Mouse (Mus musculus) liver, adult (tissue): Measurements from ENCODE around the gene Tmem145.
A peak's percentile ranks its signal among the peaks of the same experiment; 100 is the strongest.

Experiments
- GATA4 ChIP-seq: IDR thresholded peaks from 2 replicates; pipeline ENCODE4 v1.6.1; 2014; ENCODE audit warnings: mild to moderate bottlenecking, low read length; ENCODE audit not compliant: insufficient replicate concordance

The Tmem145 gene

DNA sequence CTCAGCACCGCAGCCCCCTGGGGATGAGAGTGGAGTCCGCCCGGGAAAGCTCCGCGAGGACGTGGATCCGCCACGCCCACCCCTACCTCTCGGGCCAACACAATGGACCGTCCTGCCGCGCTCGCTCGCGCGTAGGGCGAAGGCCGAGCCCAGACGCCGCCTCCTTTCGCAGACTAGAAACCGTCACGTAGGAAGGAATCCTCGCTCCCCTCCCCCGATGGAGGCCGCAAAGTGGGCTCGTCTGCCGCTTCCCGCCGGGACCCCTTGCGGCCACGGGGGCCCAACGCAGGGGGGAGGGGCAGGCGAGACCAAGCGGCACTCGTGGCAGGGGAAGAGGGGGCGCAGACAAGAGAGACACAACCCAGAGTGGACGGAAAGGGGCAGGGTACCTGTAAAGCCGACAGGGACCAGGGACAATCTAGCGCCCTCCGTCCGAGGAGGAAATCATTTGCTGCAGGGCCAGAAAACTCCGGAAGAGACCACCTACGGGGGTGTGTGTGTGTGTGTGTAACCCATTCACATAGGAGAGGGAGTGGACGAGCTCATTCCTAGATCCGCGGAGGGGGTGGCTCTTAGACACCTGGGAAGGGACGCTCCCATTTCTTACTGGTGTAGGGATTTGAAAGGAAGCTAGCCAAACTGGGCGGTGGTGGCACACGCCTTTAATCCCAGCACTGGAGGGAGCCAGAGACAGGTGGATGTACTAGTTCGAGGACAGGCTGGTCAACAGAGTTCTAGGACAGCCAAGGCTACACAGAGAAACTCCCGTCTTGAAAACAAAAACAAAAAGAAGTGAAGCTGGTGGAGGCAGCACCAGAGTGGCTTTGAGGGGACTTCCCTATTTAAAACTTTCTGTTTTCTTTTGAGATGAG, 8.2 kb upstream of the Tmem145 start, which contains the start of gene Pafah1b3:
Gene Pafah1b3 (minus strand): TSS at position 533 of the 872 bp plus-strand sequence.
- no peak for TF ChIP-seq GATA4

DNA sequence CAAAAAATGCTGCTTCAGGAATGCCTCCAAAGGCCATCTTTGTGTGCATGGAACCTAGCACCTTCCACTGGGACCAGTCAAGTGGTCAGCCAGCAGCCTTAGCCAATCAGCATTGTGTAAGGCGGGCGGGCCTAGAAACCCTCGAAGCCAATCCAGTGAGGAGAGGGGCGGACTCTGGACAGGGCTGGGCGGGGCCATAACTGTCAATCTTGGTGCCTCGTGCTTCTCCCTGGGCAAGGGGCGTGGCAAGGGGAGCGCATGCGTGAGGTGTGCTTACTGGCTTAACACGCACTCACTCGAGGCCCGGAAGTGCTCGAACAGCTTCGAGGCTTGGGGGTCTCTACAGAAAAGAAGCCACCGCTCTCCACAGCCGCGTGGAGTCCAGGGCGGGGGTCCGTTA, 4.8 kb upstream of the Tmem145 start, which contains the start of gene Prr19:
Gene Prr19 (plus strand): TSS at position 349 of the 400 bp plus-strand sequence.
- TF ChIP-seq GATA4: no peak

DNA sequence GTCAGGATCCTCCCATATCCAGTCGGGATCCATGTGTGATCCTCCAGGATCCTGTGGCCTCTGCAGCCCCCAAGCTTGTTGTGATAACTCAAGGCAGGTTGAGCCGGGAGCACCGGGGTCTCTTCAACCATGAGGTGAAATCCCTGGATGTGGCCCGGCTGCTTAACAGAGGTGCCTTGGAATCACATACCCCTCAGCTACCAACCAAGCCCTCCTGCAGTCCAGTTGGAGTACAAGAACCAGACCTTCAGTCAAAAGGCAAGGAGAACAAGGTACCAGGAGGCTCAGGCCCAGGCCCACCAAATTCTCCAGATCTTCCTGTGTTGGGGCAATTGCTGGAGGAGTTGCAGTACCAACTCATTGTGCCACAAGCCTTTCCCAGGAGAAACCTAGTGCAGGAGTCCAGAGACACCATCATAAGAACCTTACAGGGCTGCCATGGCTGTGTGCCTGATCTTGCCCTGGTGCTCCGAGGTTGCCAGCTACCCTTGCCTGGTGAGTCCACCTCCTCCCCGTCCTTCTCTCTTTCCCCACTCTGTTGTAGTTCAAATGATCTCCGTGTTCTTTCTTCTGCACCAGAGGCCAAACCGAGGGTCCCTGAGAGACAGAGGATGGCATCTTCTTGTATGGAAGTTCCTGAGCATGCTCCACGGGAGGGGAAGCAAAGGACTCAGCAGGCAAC, 2.8 kb upstream of the Tmem145 start:
- no peak for TF ChIP-seq GATA4

DNA sequence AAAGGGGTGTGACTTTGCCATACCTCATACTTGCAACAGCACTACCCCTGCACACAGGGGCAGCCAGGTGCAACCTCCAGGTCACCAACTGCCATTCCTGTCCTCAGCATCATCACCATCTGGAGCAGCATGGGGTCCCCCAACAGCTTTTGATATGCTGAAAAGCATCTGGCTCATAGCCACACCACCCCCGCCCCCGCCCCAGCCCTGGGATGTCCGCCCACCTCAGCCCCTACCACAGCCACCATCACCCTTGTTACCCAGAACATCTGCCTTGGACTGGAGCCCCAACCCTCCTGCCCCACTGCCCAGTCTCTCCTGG, 2.3 kb upstream of the Tmem145 start:
- TF ChIP-seq GATA4: no peak

DNA sequence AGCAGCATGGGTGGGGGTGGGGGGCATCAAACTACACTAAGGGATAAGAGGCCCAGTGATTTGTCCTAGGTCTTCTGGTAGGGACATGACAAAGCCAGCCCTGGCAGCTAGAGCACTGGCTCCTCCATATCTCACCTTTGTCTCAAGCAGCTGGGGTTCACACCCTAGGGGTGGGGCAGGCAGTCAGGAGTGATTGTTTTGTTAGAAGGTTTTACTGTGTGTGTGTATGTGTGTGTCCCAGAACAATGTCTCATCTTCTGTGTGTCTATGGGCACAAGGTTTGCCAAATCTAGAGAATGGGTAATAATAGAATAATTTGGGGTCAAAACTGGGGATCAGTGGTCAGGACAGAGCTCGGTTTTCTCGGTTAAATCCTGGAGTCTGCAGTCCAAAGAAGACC, 425 bp upstream of the Tmem145 start:
- TF ChIP-seq GATA4: no peak

DNA sequence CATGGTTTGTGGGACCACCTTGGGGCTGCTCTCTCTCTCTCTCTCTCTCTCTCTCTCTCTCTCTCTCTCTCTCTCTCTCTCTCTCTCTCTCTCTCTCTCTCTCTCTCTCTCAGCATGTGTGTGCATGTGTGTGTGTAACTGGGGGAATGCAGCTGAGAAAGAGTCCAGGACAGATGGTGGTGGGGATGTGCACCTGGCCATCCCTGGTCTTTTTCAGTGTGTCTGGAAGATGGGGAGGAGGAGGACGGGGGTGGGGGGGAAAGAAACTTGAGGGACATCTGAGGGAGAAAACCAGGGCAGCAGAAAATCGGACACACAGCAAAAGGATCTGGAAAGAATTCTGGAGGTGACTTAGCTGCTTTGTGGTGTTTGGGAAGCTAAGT, 699 bp downstream of the Tmem145 start:
- no peak for TF ChIP-seq GATA4

DNA sequence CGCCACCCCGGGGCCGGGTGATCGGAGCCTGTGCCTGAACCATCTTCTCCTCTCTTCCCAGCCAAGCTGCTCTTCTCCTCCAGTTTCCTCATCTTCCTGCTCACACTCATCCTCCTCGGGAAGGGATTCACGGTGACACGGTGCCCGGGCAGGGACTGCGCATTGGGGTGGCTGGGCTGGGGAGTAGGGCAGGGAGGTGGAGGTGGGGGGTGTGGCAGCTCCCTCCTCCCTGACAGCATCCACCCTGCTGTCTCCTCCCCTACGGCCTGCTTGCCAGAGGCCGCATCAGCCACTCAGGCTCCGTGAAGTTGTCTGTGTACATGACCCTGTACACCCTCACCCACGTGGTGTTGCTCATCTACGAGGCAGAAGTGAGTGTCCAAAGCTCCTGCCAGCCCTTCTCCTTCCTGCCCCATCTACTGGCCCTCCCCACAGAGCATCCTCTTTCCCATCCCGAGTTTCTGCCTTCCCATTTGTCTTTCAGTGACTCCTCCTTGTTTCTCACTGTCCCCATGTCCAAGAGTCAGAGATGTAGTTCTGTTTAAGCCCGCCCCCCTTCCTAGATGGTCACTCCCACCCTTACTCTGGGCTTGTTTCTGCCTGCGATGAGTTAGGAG, 2.9 kb downstream of the Tmem145 start:
- no peak for TF ChIP-seq GATA4

DNA sequence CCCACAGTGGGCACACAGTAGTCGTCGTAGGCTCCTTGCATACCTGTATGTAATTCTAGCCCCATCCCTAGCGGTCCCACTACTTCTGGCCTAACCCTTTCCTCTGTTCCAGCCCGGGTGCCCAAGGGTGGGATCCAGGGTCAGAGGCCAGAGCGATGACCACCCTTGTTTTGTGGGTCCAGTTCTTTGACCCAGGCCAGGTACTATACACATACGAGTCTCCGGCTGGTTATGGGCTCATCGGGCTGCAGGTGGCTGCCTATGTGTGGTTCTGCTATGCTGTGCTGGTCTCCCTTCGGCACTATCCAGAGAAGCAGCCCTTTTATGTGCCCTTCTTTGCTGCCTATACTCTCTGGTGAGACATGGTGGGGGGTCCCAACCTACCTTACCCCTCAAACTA, 3.5 kb downstream of the Tmem145 start:
- TF ChIP-seq GATA4: no peak

DNA sequence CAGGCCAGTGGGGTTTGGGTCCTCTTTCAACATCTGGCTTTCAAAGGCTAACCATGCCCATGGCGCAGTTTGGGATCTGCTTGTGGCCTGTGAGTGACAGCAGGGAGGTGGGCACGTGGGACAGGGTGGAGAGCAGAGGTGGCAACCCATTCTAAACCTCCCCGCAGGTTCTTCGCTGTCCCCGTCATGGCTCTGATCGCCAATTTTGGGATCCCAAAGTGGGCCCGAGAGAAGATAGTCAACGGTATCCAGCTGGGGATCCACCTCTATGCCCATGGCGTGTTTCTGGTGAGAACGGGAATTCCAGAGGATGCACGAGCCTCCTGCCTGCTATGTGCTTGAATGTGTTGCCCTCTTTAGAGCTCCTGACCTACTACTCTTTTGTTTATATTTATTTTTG, 5.3 kb downstream of the Tmem145 start:
- no peak for TF ChIP-seq GATA4

DNA sequence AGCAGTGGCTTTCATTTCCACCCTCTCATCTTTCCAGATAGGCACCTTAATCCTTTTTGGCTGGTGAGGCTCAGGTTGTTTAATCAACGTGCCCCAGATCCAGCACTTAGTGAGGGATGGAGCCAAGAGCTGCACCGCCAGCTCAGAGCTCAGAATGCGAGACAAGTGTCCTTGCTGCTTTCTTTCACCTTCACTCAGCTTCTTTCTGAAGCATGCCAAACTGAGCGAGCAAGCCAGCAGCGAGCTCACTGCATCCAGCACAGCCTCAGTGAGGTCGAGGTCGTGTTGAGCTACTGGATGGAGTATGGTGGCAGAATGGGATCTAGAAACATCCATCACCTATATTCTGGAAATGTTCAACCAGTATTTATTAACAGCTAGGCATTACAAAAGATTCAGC, 7.4 kb downstream of the Tmem145 start:
- TF ChIP-seq GATA4: no peak

DNA sequence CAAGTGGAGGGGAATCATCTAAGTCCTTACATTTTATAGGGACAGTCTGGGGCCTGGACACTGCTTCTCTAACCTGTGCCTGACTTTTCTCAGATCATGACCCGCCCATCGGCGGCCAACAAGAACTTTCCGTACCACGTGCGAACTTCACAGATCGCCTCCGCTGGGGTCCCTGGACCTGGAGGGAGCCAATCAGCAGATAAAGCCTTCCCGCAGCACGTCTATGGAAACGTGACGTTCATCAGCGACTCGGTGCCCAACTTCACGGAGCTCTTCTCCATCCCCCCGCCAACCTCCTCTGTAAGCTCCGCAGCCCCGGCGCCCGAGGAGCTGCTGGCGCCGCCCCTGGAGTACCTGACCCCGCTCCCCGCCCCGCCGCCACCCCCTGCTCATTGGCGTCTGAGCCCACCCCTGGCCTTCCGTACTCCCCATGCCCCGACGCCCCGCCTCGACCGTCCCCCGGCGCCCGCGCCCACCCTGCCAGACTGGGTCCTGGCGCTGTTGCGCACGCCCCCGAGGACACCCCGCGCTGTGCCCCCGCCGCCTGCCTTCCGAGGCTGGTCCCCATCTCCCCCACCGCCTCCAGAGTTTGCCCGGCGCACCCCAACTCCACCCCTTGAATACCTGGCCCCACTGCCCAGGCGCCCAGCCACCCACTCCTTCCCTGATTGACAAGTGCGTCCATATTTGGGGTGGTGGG, 8.8 kb downstream of the Tmem145 start:
- no peak for TF ChIP-seq GATA4

DNA sequence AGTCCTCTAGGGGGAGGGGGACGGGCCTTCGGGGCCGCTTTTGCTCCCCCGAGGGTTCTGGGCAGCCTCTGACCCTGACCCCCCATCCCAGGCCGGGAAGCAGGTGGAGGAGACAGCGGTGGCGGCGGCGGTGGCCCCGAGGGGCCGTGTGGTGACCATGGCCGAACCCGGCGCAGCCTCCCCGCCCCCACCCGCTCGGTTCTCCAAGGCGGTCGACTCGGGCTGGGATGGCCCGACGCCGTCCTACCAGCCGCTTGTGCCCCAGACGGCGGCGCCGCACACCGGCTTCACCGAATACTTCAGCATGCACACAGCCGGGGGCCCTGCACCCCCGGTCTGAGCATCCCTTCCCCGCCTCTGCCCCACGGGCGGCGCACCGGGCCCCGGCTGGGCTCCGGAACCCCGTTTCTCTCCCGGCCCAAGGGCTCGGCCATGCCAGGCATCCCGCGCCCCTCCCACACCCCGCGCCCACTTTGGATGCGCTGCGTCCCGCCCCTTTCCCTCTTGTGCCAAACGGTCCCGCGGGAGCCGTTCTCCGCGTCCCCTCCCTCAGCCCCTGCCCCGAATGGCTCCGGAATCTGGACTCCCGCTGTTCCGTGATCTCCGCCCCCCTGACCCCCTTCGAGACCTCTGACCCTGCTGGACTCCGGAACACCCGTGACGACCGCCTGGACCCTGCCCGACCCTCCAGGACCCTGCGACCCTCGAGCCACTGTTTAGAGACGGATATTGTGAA, 9.6 kb downstream of the Tmem145 start:
- no peak for TF ChIP-seq GATA4

DNA sequence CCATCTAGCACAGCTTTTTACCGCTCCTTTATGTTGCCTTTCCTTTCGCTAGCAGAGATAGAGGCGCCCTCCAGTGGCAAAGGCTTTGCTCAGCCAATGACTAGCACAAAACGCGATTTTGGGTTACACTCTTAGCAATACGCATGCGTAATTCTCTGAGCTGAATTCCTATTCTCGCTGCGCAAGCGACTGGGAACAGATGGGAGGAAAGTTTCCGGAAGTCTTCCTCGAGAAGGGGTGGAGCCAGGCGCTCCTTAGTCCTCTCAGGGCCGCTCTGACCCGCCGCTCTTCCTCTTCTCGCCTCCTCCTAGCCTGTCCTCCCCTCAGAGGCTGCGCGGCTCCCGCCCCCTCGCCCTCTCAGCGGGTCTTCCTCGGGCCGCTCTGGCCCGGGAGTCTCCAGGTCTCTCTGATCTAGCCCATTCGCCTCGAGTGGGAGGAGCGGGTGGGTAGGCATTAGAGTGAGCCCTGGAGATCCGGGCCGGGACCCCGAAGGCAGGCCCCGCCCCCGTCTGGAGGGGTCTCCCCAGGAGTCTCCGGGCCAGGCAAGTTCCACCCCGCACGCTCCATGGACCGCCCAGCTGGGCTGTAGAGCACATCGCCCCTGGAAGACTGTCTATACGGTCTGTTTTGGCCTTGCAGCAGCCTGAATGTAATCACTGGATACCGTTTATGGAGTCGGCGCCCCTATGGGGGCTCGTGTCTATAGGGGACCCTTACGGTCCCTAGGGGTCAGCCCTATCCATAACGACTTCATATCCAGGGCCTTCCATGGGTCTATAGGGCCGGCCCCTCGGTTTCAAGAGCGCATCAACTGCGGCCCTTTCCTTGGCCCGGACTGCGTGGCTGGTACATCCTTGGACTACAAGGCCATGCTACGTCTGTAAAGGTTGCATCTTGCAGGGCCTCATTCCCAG, 10.9 kb downstream of the Tmem145 start, which contains the start of gene Megf8:
Gene Megf8 (plus strand): TSS at position 633 of the 914 bp plus-strand sequence.
- peak; percentile 7; the same call in 1 of the 2 replicates for TF ChIP-seq GATA4
